Mouse (Mus musculus): Measurements from ENCODE around the gene Tbata.

- TF ChIP-seq GATA1 (IDR thresholded peaks at IDR 0.05; ENCODE audit: borderline replicate concordance, low read length) (no peak), FLI1 (IDR thresholded peaks at IDR 0.05; ENCODE audit: low read length) (no peak)
Measured at GRCm38 (mm10) chr10:61200232-61200820, 28.6 kb downstream of the Tbata start.

All from megakaryocyte, embryonic 14.5 days (primary cell).